Mouse (Mus musculus) heart, adult 9 months (tissue): ENCODE results near the gene Uhrf1bp1.

ENCODE experiments used
- DNase-seq, 2 experiments: peaks; one replicate each; pipeline ENCODE4 v3.0.0; 2022; ENCODE audit warnings: low spot score in 2 of 2

Uhrf1bp1 gene

GRCm38 (mm10) chr17:27909622-27910500, 53.6 kb downstream of the Uhrf1bp1 start, which contains the start of gene Taf11:
Gene Taf11 (minus strand): TSS chr17:27909844.
- DNase-seq, result peak in 1 of 2 experiments; percentile 39

GRCm38 (mm10) chr17:27911371-27911770, 55.1 kb downstream of the Uhrf1bp1 start:
- no peak for DNase-seq

GRCm38 (mm10) chr17:27914742-27915141, 58.5 kb downstream of the Uhrf1bp1 start:
- no peak for DNase-seq

GRCm38 (mm10) chr17:27916366-27916765, 60.1 kb downstream of the Uhrf1bp1 start:
- no peak for DNase-seq

GRCm38 (mm10) chr17:27920676-27921075, 64.4 kb downstream of the Uhrf1bp1 start:
- DNase-seq, result peak in 1 of 2 experiments; percentile 41

- DNase-seq, result no peak
Measured at GRCm38 (mm10) chr17:27922174-27922712, 66.0 kb downstream of the Uhrf1bp1 start.

- DNase-seq, result no peak
Measured at GRCm38 (mm10) chr17:27925054-27925453, 68.8 kb downstream of the Uhrf1bp1 start.

GRCm38 (mm10) chr17:27925504-27925903, 69.3 kb downstream of the Uhrf1bp1 start:
- no peak for DNase-seq

- no peak for DNase-seq
Measured at GRCm38 (mm10) chr17:27930291-27930690, 74.0 kb downstream of the Uhrf1bp1 start.

- DNase-seq, result no peak
Measured at GRCm38 (mm10) chr17:27931826-27932225, 75.6 kb downstream of the Uhrf1bp1 start.

GRCm38 (mm10) chr17:27934136-27934910, 78.1 kb downstream of the Uhrf1bp1 start:
- no peak for DNase-seq

- no peak for DNase-seq
Measured at GRCm38 (mm10) chr17:27935091-27935490, 78.8 kb downstream of the Uhrf1bp1 start.

- no peak for DNase-seq
Measured at GRCm38 (mm10) chr17:27937054-27937615, 80.9 kb downstream of the Uhrf1bp1 start.

- DNase-seq, result peak; percentile 53 to 61
Measured at GRCm38 (mm10) chr17:27938121-27938754, 82.0 kb downstream of the Uhrf1bp1 start.

GRCm38 (mm10) chr17:27939028-27939427, 82.8 kb downstream of the Uhrf1bp1 start:
- DNase-seq, result no peak

GRCm38 (mm10) chr17:27940352-27940751, 84.1 kb downstream of the Uhrf1bp1 start:
- no peak for DNase-seq

- DNase-seq, result no peak
Measured at GRCm38 (mm10) chr17:27941178-27941577, 84.9 kb downstream of the Uhrf1bp1 start.

- no peak for DNase-seq
Measured at GRCm38 (mm10) chr17:27941698-27942097, 85.5 kb downstream of the Uhrf1bp1 start.

GRCm38 (mm10) chr17:27942131-27942530, 85.9 kb downstream of the Uhrf1bp1 start:
- no peak for DNase-seq

- no peak for DNase-seq
Measured at GRCm38 (mm10) chr17:27945546-27946216, 89.4 kb downstream of the Uhrf1bp1 start.

GRCm38 (mm10) chr17:27946371-27946770, 90.1 kb downstream of the Uhrf1bp1 start:
- DNase-seq, result no peak
